Mouse (Mus musculus): Measurements from ENCODE around the gene Glp2r.

Gene Glp2r

GRCm38 (mm10) chr11:67771053-67771452, at the start of gene Glp2r:
Gene Glp2r, minus strand, starts transcription at chr11:67771153.
- in situ Hi-C loops (cut with MboI, MseI): no loop called here

- in situ Hi-C loops (cut with MboI, MseI): no loop called here
These were observed 49.3 kb upstream of the Glp2r start for GRCm38 (mm10) chr11:67820221-67820620.

GRCm38 (mm10) chr11:67819604-67820003, 48.7 kb upstream of the Glp2r start:
- in situ Hi-C loops (cut with MboI, MseI): no loop called here

GRCm38 (mm10) chr11:67811535-67811934, 40.6 kb upstream of the Glp2r start:
- in situ Hi-C loops (cut with MboI, MseI): no loop called here

DNA sequence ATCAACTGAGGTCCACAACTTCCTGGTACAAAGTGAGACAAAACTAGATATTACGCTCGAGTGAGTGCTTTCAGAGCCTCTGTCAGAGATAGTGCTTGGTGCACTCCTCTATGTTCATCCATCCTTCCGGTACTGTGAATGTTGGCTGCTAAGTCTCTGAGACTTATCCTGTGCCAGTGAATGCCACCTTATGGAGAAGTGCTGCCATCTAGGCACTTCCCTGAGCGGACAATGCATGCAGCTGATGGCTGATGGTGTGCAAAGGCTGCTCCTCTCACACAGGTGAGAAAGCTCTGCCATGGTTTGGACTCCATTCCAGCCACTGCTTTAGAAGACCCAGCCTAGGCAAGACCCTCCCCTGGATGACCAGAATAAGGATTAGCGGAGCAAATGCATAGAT, 37.1 kb upstream of the Glp2r start:
- in situ Hi-C loops (cut with MboI, MseI): no loop called here

- in situ Hi-C loops (cut with MboI, MseI): no loop called here
These were observed 36.1 kb upstream of the Glp2r start for GRCm38 (mm10) chr11:67806832-67807597.

DNA sequence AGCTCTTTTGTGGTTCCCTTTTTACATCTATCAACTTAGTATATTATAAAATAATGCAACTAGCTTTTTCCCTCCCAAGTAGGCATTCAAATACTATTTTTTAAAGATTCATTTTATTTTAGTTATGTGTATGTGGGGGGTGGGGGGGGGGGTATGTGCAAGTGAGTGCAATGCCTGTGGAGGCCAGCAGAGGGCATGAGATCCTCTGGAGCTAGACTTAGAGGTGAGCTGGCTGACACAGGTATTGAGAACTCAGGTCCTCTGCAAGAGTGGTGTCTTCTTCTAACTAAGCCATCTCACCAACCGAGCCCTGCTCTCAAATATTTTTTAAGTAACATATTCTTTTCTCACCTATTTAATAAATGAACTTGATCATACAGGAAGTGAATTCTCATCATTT, 34.6 kb upstream of the Glp2r start:
- in situ Hi-C loops (cut with MboI, MseI): no loop called here

GRCm38 (mm10) chr11:67801169-67801568, 30.2 kb upstream of the Glp2r start:
- in situ Hi-C loops (cut with MboI, MseI): no loop called here

- in situ Hi-C loops (cut with MboI, MseI): no loop called here
These were observed 29.3 kb upstream of the Glp2r start for GRCm38 (mm10) chr11:67800130-67800723.

DNA sequence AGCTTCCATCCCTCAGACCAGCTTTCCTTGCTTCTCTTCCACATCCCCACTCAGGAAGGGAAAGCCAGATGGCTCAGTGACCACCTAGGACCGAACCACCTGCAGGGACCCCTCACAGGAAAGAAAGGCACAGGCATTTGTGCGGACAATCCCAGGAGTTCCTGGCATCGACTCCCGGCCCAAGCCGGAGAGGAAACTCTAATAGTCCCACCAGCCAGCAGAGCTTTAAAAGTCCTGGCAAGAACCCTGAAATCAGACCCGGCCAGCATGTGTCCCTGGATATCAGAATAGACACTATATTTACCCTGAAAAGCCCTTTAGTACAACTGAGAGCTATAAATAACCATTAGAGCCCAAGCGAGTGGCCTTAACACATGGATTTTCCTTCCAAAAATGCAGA, 27.0 kb upstream of the Glp2r start, which contains the start of gene Dhrs7c:
TSS of gene Dhrs7c (plus strand) at position 257 of the 400 bp plus-strand sequence.
- in situ Hi-C loops (cut with MboI, MseI): no loop called here

DNA sequence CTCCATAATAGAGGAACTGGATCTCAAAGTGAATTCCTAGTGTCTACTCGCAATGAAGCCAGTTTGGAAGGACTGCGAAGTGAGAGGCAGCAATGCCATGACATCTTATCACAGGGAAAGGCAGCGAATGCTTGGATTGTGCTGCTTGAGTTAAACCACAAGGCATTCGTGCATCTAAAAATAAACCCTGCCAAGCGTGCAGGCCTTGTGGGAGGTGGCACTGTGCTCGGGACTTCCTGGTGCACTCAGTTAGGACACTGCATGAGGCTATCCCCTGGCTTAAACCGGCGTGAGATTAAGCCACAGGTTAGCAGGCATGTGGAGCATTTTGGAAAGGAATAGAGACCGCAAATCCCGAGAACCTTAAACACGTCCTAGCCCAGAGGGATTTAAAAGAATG, 19.2 kb upstream of the Glp2r start:
- in situ Hi-C loops (cut with MboI, MseI): no loop called here

DNA sequence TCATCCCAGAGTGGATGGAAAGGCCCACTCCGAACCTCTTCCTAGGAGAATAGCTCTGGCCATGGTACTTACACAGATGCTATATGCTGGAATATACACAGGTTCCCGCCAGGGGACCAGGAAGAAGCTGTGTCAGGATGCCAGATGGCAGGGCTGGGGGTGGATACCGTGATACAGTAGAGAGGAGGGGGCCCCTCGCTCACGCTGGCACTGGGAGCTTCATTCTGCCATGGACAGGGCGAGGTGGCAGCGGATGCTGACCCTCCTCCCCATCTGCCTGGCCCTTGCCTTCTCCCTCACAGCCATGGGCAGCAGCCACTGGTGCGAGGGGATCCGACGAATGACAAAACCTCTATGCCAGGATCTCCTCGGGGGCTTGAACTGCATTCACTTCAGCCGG, 3.4 kb upstream of the Glp2r start, which contains the start of gene Gsg1l2:
TSS of gene Gsg1l2 (plus strand) at position 230 of the 400 bp plus-strand sequence.
- in situ Hi-C loops (cut with MboI, MseI): no loop called here

- in situ Hi-C loops (cut with MboI, MseI): no loop called here
These were observed 1.6 kb upstream of the Glp2r start for GRCm38 (mm10) chr11:67772577-67772976.

- in situ Hi-C loops (cut with MboI, MseI): no loop called here
These were observed 738 bp upstream of the Glp2r start for GRCm38 (mm10) chr11:67771691-67772090.

GRCm38 (mm10) chr11:67757373-67758167, 13.4 kb downstream of the Glp2r start:
- in situ Hi-C loops (cut with MboI, MseI): no loop called here

- in situ Hi-C loops (cut with MboI, MseI): no loop called here
These were observed 14.7 kb downstream of the Glp2r start for GRCm38 (mm10) chr11:67756287-67756686.

DNA sequence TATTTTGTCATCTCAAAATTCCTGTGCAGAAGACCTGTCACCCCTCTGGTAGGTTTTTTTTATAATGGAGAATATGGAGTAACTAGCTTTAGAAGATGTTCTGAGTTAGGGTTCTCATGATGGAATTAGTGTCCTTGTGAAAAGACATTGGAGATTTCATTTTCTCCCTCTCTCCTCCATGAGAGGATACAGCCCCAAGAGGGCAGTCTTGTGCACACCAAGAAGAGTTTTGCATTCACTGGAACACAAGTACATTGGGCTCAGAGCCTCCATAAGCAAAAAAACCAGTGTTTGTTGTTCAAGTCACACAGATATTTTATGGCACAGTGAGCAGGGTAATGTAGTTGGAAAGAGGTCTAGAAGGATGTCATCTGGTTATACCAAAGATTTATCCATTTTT, 29.4 kb downstream of the Glp2r start:
- in situ Hi-C loops (cut with MboI, MseI): no loop called here

DNA sequence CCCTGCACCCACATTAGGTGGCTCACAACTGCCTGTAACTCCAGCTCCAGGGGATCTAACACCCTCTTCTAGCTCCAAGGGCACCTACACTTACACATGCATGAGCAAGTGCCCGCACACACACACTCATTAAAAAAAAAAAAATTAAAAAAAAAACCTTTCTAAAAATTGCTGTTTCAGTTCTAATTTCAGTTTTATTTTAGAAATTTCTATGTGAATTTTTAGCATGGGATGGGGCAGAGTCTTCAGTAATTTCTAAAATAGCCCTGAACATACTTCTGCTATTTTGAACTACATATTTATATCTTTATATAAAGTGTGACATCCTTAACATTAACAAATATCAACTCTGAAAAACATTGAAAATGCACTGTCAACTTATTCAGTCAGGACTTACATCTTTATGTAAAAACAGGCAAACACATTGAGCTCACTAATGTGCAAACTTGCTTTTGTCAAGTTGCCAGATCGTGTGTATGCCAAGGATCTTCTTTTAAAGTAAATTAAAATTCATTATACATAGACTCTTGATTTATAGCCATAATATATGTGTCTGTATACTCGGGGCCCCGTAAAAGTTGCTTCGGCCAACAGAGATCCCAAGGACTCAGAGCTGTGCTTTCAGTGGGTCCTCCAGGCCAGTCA, 32.0 kb downstream of the Glp2r start:
- in situ Hi-C loops (cut with MboI, MseI): no loop called here

DNA sequence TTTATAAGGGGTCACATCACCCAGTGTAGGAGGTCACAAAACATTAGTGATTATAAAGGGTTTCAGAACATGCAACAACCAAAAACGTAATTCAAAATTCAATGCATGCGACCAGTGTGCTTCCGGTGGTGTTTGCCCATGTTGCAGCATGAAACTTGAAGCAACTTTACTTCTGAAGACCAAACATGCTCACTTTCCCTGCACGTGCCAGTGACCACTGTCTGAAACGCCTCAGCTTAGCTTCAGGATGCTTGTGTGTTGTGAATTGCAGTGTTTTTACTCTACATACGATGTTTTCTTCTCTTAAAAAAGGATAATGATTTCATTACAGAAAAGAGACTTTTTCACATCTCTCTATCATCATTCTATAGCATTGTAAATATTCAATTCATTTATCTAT, 32.6 kb downstream of the Glp2r start:
- in situ Hi-C loops (cut with MboI, MseI): no loop called here

DNA sequence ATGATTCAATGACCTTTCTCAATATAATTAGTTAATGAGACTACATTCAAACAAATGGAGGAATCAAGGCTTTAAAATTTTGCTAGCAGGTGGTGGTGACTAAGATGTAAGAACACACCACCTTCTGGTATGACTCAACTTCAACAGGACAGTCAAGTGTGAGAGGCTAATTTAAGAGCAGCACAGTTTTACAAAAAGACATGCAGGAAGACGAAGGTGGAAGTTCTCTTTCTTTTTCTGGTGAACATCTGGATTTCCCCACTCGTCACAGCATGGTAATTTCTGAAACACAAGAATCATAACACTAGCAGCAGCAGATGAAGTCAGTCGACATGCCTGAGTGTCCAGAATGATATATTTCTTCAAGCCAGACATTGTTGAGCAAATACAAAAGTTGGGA, 36.4 kb downstream of the Glp2r start:
- in situ Hi-C loops (cut with MboI, MseI): no loop called here

GRCm38 (mm10) chr11:67733726-67734125, 37.2 kb downstream of the Glp2r start:
- in situ Hi-C loops (cut with MboI, MseI): no loop called here

DNA sequence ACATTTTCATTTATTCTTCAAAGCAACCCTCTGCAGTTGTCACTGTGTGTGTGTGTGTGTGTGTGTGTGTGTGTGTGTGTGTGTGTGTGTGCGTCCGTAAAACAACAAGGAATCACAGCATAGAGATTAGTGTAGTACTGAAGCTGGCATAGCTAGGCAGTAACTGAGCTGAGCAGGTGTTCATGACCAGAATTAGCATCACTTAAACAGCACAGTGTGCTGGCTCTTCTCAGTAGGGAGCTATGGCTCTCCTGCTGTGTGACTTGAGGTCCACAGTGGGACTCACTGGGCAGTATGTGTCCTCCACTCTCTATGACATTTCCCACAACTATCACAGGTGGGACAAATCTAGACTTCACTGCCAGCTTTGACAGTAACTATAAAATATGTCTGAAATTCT, 39.9 kb downstream of the Glp2r start:
- in situ Hi-C loops (cut with MboI, MseI): no loop called here
